Mouse (Mus musculus) left cerebral cortex, postnatal 25 days (tissue): ENCODE measurements around the gene Carns1. TPM values are rescaled to one million over a fixed set of nuclear protein-coding genes. Genes with fewer than 3 reads are reported as not detected.

Experiments used
- DNase-seq, 2 experiments: peaks; one replicate each; pipeline ENCODE4 v3.0.0; 2022; ENCODE audit warnings: low spot score in 2 of 2, mixed read lengths in 1 of 2
- intact Hi-C: fragments of 180-260 bp; cut with DNase I; formaldehyde crosslinking; loops from one replicate; pipeline ENCODE4 v1.15.1; 2025
- total RNA-seq, 2 experiments: library from RNA; stranded (reverse); gene quantifications; 2 replicates each; pipeline ENCODE4 v1.2.3; 2021

The Carns1 gene
- 1 to 10 TPM; 6.6 to 8.7 TPM for total RNA-seq

DNA sequence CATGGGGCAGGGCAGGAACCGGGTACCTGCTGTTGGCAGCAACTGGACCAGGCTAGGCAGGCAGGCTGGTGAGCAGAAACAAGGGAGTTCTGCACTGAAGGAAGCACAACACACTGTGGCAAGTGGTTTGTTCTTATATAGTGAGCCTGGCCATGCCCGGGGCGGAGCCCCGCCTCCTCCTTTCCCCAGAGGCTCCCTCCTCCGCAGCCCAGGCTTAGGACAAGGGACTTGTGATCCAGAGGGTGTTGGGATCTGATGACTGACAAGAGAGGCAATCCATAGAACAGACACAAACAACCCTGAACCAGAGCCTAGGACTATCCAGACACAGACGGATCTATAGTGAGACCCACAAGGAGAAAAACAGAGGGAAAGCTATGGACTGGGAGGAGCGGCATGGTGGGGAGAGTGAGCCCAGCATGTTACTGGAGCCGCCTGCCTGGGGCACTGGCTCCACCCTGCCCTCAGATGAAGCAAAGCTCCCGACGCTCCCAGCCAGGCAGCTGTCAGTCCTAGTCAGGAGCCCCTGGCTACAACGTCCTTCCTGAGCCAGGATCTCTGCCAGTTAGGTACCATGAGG lies at the start of gene Carns1:
Gene Carns1, minus strand, starts transcription at position 112 of the 580 bp plus-strand sequence.
- intact Hi-C loops: no loop called here
- peak in 1 of 2 experiments; percentile 51 for DNase-seq

DNA sequence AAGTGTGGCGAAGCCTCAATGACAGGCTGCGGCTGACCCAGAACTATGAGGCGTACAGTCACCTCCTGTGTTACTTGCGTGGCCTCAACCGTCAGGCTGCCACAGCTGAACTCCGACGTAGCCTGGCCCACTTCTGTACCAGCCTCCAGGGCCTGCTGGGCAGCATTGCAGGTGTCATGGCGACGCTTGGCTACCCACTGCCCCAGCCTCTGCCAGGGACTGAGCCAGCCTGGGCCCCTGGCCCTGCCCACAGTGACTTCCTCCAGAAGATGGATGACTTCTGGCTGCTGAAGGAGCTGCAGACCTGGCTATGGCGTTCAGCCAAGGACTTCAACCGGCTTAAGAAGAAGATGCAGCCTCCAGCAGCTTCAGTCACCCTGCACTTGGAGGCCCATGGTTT lies 46.9 kb upstream of the Carns1 start:
- no peak for DNase-seq
- intact Hi-C loops: no loop called here

DNA sequence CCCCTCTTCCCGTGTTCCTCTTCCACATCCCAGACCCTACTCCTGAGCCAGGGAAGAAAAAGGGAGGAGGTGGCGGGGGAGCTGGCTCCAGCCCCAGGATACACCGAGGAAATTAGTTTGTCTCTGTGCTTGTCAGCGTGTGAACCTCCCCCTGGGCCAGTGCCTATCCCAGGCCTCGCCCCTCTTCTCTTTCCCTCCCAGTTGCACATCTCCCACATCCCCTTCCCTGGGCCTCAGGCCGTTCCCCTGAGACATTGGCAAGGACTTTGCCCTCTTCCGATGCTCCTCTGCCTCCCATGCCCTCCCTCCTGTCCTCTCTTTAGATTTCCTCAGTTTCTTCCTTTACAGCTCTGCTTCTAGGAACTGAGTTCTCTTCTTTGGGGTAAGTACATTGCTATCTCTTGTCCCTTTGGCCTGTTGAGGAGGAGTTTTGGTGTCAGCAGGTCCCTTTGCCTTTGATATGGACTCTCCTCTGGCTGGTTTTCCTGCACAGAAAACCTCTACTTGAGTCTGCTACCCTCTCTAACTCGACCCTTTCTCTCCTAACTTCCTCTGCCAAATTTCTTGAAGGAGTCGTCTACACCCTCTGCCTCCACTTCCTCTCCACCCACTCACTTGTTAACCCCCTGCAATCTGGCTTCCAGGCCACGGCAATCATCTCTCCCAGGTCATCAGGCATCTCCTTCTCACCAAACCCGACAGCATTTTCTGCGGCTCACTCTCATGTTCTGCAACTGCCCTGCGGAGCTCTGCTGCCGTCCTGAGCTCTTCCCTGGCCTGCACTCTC lies 45.9 kb upstream of the Carns1 start:
- DNase-seq: no peak
- intact Hi-C loops: no loop called here

DNA sequence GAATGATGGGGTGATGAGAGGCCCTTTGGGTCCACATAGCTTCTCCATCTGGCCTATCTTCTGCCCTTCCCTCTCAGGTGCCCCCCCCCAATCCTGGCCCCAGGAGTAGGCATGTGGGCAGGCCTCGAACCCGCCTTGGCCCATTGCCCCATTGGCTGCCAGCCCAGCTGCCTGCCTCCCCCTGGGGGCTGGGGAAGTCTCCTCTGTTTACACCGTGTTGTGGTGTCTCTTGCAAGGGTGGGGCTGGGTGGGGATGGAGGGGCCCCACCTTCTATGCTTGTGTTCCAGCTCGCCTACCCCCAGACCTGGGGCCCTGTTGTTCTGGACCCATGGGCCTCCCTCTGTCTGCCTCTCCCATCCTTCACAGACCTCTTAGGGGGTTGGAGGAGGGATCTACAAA lies 45.1 kb upstream of the Carns1 start:
- intact Hi-C loops: no loop called here
- no peak for DNase-seq

DNA sequence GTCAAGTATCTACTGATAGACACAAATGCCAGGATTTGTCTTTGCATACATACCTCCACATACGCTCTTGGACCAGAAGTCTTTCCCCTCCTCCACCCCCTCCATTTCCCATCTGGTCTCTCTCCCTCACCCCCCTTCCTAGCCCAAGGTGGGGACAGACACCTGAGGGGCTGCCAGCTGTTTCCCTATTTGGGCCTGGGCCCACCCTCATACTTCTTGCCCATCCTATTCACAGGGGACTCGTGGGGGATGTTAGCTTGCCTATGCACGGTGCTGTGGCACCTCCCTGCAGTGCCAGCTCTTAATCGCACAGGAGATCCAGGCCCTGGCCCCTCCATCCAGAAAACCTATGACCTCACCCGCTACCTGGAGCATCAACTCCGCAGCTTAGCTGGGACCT lies 44.7 kb upstream of the Carns1 start:
- DNase-seq: no peak
- intact Hi-C loops: no loop called here

DNA sequence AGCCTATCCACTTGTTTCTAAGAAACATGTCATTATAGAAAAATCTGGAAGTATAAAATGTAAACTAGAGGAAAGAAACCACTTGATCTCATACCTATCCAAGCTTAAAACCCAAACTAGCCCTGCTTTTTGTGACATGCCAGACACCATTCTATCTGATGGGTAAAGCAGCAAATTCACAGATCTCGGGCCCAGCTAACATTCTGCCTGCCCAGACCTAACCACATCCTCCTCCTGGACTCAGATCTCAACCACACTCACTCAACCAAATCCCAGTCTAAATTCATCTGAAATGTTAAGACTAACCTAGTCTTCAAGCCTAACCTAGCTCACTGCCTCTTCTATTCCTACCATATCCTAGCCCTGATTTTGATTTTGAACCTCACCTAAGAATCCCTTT lies 43.5 kb upstream of the Carns1 start:
- intact Hi-C loops: no loop called here
- DNase-seq: no peak

GRCm38 (mm10) chr19:4218293-4218692 lies 43.0 kb upstream of the Carns1 start:
- no peak for DNase-seq
- intact Hi-C loops: no loop called here

- intact Hi-C loops: no loop called here
These were observed 42.6 kb upstream of the Carns1 start for GRCm38 (mm10) chr19:4217855-4218254.

DNA sequence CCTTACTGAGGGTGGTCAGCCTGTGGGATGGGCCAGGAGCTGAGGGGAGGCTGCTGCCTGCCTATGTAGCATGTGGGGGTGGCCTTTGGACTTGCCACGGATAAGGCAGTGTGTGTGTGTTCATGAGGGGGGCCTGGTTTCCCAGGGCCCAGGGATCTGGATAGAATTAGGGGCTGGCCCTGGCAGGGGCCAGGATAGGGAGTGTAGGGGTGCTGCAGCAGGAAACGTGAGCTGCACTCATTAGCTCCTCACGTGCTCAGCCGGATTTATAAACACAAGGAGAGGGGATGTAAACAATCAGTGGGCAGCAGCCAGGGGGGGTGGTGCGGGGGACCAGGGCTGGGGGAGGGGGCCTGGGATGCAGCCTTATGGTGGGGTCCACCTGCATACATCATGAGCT lies 41.9 kb upstream of the Carns1 start:
- intact Hi-C loops: no loop called here
- no peak for DNase-seq

More at GRCm38 (mm10) chr19:4217855-4218254, 42.6 kb upstream of the Carns1 start:
- DNase-seq: no peak

DNA sequence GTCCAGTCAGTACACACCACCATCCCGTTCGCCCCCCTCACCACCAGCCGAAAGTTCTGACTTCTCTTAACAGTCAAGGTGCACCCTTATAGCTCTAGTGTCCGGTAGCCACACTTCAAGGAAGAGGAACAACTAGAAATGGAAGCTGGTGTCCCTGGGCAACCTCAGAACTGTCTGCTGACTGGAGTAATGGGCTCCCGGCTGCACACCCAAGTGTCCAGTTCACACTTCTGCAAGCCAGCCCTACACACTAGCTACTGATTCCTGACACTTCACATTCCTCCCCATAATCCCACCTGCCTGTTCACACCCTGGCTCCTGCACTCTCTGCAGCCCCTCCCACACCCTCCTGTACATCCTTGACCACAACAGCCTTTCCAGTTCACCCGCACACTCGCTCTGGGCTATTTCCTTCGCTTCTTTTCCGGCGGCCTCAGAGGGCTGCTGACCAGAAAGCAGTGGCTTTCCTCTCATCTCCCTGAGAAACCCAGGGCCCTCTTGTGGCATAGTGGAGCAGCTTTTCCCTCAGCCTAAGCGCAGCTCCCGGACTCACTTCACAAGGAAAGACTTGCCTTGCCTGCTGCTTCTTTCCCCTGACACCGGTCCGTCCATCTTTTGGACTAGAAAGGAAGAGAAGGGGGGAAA lies 40.9 kb upstream of the Carns1 start:
- peak in 1 of 2 experiments; percentile 47 for DNase-seq
- intact Hi-C loops: no loop called here

DNA sequence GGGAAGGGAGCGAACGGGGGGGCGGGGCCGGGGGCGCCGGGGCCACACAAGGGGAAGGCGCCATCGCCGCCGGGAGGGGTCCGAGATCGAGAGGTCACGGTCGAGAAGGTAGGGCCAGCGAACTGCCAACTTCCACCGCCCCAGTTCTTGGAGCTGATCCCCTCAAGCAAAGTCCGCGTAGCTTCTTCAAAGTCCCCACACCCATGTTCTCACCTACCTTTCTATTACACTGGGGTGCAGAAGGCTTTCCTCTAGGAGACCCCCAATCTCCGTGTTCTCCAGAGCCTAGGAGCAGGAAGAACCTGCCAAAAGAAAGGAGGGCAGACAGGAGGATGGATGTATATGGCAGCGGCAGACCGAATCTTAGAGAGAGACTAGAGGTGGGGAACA lies 40.2 kb upstream of the Carns1 start:
- intact Hi-C loops: no loop called here
- DNase-seq: no peak

- intact Hi-C loops: no loop called here
- no peak for DNase-seq
These were observed 39.6 kb upstream of the Carns1 start for GRCm38 (mm10) chr19:4214771-4215450.

DNA sequence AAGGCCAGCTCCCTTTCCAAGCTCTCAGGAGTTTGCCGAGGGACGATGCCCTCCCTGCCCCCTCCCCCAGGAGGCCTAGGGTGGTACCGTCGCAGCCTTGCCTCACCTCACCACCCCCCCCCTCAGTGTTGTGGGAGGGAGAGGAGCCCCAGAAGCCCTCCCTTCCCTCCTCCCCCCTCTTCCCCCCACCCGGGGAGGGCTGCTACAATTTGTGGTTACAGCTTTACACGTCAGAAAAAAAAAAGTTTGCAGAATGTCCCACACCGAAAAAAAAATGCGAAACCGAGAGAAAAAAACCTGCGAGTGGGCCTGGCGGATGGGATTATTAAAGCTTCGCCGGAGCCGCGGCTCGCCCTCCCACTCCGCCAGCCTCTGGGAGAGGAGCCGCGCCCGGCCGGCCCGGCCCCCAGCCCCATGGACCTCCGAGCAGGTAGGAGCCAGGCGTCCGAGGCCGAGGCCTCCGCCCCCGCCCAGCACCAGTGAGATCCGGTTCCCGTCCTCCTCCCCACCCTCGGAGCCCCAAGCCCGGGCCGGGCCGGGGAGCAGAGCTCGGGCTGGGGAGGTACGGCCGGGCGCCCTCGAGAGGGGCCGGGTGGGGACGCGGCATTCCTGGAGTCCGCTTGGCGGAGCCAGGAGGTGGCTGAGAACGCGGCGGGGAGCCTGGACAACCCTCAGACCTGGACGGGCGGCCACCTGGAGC lies 38.9 kb upstream of the Carns1 start, which contains the start of the genes Clcf1 and AC109138.7:
Gene Clcf1, plus strand, starts transcription at position 168 of the 700 bp plus-strand sequence.
Gene AC109138.7, plus strand, starts transcription at position 287 of the 700 bp plus-strand sequence.
- DNase-seq: no peak
- intact Hi-C loops: no loop called here

- no peak for DNase-seq
- intact Hi-C loops: no loop called here
These were observed 38.3 kb upstream of the Carns1 start for GRCm38 (mm10) chr19:4213524-4213974.

DNA sequence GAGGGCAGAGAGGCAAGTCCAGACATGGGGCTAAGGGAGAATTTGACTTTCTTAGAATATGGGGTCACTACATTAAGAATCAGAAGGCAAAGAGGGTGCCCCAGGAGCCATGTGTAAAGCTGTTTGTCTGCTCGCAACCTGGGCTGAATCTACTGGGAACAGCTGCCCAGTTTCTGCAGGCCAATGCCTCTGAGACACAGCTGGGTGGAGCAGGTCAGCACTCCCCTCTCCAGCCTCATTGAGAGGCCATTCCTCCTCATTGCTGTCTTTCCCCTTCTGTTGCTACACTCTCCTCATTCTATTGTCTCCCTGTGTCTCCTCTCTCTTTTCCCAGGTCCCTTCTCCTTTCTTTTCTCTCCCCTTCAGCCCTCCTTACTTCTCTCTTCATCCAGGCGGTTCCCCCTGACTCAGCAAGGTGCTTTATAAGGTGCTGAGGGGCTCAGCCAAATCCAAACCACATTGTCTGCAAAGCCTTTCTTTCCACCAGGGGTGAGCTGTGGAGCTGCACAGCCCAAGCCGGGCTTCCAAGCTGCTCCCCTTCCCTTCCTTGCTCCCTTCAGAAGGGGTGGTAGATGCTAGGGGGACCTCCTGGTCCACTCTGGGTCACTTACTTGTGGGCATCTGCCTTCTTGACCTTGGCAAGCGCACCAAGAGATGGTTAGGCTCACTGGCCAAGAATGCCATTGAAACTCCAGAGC lies 36.8 kb upstream of the Carns1 start:
- no peak for DNase-seq
- intact Hi-C loops: no loop called here

DNA sequence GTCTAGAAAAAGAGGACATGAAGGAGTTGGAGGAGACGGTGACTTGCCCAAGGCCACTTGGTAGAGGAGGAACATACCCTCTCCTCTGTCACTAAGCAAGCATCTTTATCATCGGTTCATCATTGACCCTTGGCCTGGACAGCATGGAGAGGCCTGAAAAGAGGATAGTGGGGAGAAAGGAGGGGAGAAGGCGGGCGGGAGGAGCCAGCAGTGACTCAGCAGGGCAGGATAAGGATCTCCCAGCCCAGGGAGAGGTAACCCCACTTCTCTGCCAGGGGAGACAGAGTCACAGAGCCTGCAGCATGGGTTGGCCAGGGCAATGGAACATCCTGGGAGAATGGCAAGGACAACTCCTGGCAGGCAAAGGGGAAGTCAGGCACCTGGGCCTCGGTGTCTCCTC lies 33.3 kb upstream of the Carns1 start:
- DNase-seq: no peak
- intact Hi-C loops: no loop called here

- peak; percentile 53 to 62 for DNase-seq
These were observed 31.7 kb upstream of the Carns1 start for GRCm38 (mm10) chr19:4206971-4207370.

GRCm38 (mm10) chr19:4204889-4205288 lies 29.6 kb upstream of the Carns1 start:
- intact Hi-C loops: loop anchor here (5.0 kb wide), 1 partner anchor 78 kb away; the partner anchor contains the start of gene Aip
- peak in 1 of 2 experiments; percentile 35 for DNase-seq

More at GRCm38 (mm10) chr19:4206971-4207370, 31.7 kb upstream of the Carns1 start:
- intact Hi-C loops: loop anchor here (1.0 kb wide), 1 partner anchor 21 kb away; no protein-coding TSS in a partner anchor
